Mouse (Mus musculus) thymus, adult 2 months (tissue): Measurements from ENCODE around the gene Nmt1. TPM values are rescaled to one million over a fixed set of nuclear protein-coding genes. Genes with fewer than 3 reads are reported as not detected.
A peak's percentile ranks its signal among the peaks of the same experiment; 100 is the strongest.

Experiments
- DNase-seq: peaks from one replicate; pipeline ENCODE4 v3.0.0; 2021
- H3K27ac ChIP-seq: fragments of 200-500 bp; 2 replicates; pipeline ENCODE4 v1.5.1; 2012; ENCODE audit warnings: low read length, control low read depth; ENCODE audit not compliant: control insufficient read depth, insufficient read depth
- H3K27me3 ChIP-seq: fragments of 200-500 bp; 2 replicates; pipeline ENCODE4 v1.6.1; 2012; ENCODE audit warnings: mild to moderate bottlenecking, low read length, moderate library complexity, mixed read lengths; ENCODE audit not compliant: control insufficient read depth, insufficient read depth
- H3K36me3 ChIP-seq: fragments of 200-500 bp; 2 replicates; pipeline ENCODE4 v1.6.1; 2012; ENCODE audit warnings: mild to moderate bottlenecking, low read length, moderate library complexity; ENCODE audit not compliant: control insufficient read depth, insufficient read depth
- H3K4me1 ChIP-seq: fragments of 200-500 bp; replicated peaks from 2 replicates; pipeline ENCODE4 v1.6.1; 2012; ENCODE audit warnings: low read length; ENCODE audit not compliant: control insufficient read depth, insufficient read depth
- H3K4me3 ChIP-seq: fragments of 200-500 bp; 2 replicates; pipeline ENCODE4 v1.5.1; 2012; ENCODE audit warnings: mild to moderate bottlenecking, low read length, control low read depth, moderate library complexity; ENCODE audit not compliant: control insufficient read depth, insufficient read depth
- CTCF ChIP-seq: fragments of 200-500 bp; IDR thresholded peaks from 2 replicates; pipeline ENCODE4 v1.5.1; 2012; ENCODE audit warnings: mild to moderate bottlenecking, control low read depth, low read length, moderate library complexity, borderline replicate concordance; ENCODE audit not compliant: control insufficient read depth, poor library complexity, insufficient read depth; ENCODE audit errors: extremely low read depth
- POLR2A ChIP-seq: fragments of 200-500 bp; IDR thresholded peaks from 2 replicates; pipeline ENCODE4 v1.6.1; 2012; ENCODE audit warnings: mild to moderate bottlenecking, low read length, control low read depth, moderate library complexity; ENCODE audit not compliant: control insufficient read depth, poor library complexity, insufficient read depth; ENCODE audit errors: extremely low read depth
- WGBS: fragments of 180-500 bp; shearing (Covaris S2); methylation state at CpG from one replicate; pipeline ENCODE4 v1.1.7; 2018; 5-methylcytosine and 5-hydroxymethylcytosine counted together
- polyA plus RNA-seq: library from polyadenylated mRNA; depleted of rRNA; stranded (reverse); fragments of >200 nt; gene quantifications from 2 replicates; pipeline ENCODE4 v1.2.3, GENCODE M21; 2012

The Nmt1 gene
- polyA plus RNA-seq, 1 experiment, result 52.5 TPM

DNA sequence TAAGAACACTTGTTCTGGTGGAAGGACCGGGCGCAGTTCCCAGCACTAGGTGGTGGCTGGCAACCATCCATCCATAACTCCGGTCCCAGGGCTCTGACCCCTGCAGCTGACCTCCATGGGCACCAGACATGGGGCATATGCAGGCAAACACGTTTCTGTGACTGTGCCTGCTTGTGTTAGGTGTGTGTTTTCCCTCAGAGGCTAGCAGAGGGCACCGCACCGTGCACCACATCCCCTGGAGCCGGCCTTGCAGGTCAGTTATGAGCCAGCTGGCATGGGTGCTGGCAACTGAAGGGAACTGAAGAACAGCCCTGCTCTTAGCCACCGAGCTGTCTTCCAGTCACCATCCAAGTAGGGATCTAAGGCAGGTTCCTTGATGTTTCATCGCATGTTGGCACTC lies 22.2 kb downstream of the Nmt1 start:
- Histone ChIP-seq H3K27ac (no peak overlapping the region), H3K4me1 (no peaks in the 10 kb centered on the region), H3K4me3 (no peak overlapping the region), H3K36me3 (peaks cover 27% of the 10 kb centered on the region), H3K27me3 (no peaks in the 10 kb centered on the region)
- TF ChIP-seq POLR2A, result no peak
- WGBS, result 96% methylated on average over 9 of the region's 9 CpGs
- DNase-seq, result no peak

DNA sequence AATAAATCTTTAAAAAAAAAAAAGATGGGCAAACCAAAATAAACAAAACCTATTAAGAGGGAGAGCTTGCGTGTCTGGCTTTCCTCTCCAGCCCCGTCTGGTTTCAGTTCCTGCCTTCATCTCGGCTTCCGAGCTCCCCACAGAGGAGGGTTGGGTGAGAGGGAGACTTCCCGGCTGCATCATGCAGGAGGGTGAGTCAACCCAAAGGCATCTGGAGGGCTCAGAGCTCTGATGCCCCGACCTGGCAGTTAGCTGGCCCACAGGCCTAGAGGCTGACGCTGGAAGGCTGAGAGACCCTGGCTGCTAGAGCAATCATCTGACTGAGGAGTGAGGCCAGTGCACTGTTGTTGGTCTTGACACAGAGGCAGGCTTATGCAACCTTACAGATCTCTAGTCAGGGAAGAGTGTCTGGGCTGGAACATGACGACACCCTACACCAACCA lies 23.3 kb downstream of the Nmt1 start:
- no peak for DNase-seq
- Histone ChIP-seq H3K27me3 (no peaks in the 10 kb centered on the region), H3K4me1 (no peaks in the 10 kb centered on the region), H3K4me3 (no peak overlapping the region), H3K27ac (no peak overlapping the region), H3K36me3 (peaks cover 28% of the 10 kb centered on the region)
- WGBS, result 95% methylated on average over 8 of the region's 8 CpGs
- TF ChIP-seq POLR2A (no peak), CTCF (no peak)

DNA sequence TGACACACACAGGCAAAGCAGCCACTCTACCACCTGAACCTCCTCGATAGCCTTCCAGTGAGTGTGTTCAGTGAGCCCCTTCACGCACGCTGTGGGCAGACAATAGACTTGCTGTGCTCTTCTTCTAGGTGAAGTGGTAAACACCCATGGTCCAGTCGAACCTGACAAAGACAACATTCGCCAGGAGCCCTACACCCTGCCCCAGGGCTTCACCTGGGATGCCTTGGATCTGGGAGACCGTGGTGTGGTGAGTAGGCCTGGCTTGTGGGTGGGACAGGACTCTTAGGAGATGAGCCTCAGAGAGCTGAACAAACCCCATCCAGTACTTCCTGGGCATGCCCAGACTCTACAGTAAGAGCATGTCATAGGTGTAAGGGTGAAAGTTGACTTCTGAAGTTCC lies 24.1 kb downstream of the Nmt1 start:
- no peak for TF ChIP-seq POLR2A
- TF ChIP-seq CTCF, result no peak
- DNase-seq, result no peak
- Histone ChIP-seq H3K27me3 (no peaks in the 10 kb centered on the region), H3K27ac (no peak overlapping the region), H3K36me3 (peaks cover 29% of the 10 kb centered on the region), H3K4me1 (no peaks in the 10 kb centered on the region), H3K4me3 (no peak overlapping the region)
- 95% methylated on average over 6 of the region's 6 CpGs for WGBS

- Histone ChIP-seq H3K36me3 (peaks cover 35% of the 10 kb centered on the region), H3K4me1 (no peaks in the 10 kb centered on the region), H3K4me3 (no peak overlapping the region), H3K27ac (no peak overlapping the region), H3K27me3 (no peaks in the 10 kb centered on the region)
- WGBS, result 91% methylated on average over 18 of the region's 18 CpGs
- TF ChIP-seq POLR2A, result no peak
- TF ChIP-seq CTCF, result no peak
- no peak for DNase-seq
Measured at GRCm38 (mm10) chr11:103053191-103054076, 25.4 kb downstream of the Nmt1 start.

DNA sequence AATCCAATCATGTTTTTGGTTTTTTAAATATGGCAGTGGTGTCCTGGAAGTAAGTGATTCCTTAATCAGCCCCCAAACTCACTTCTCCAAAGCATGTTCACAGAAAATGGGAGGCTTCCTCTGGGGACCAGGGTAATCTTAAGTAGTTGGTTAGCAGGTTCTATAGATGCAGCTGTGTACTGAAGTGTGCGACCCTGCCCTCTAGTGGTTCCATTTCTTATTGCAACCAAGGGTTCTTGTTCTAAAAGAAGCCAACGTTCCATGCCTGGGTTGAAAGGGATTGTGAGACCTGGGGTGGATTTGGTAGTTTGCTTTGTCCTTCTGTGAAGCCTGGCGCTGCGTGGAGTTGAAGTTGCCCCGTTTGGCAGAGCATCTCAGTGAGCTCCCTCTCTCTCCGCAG lies 26.8 kb downstream of the Nmt1 start:
- peaks cover 47% of the 10 kb centered on the region for H3K36me3 ChIP-seq
- no peaks in the 10 kb centered on the region for H3K27me3 ChIP-seq
- WGBS, result 54% methylated on average over 6 of the region's 6 CpGs
- no peak overlapping the region for H3K4me3 ChIP-seq
- peak; percentile 74 for DNase-seq
- no peak overlapping the region for H3K27ac ChIP-seq
- H3K4me1 ChIP-seq, result no peaks in the 10 kb centered on the region
- no peak for TF ChIP-seq POLR2A
- TF ChIP-seq CTCF, result 0 out of 2 replicates have a peak, but pooled peaks have one; percentile 41

DNA sequence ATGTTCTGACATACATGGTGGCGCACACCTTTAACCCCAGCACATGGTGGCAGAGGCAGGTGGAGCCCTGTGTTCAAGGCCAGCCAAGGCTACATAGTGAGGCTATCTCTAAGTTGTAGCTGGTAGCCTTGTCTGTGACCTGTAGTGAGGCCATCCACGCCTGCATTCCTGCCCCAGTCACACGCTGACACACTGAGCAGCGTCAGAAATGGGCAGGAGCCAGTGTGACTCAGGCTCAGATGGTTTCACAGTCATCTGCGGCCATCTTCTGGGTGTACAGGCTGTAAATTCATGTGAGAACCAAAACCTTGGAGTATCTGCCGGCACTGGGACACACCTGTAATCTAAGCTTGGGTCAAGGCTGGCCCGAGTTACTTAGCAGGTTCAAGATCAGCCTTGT lies 28.6 kb downstream of the Nmt1 start:
- H3K27ac ChIP-seq, result no peak overlapping the region
- H3K4me1 ChIP-seq, result no peaks in the 10 kb centered on the region
- no peak for DNase-seq
- WGBS, result over 99% methylated on average over 7 of the region's 7 CpGs
- H3K36me3 ChIP-seq, result peaks cover 59% of the 10 kb centered on the region
- no peak for TF ChIP-seq POLR2A
- H3K27me3 ChIP-seq, result no peaks in the 10 kb centered on the region
- no peak overlapping the region for H3K4me3 ChIP-seq

- no peak for DNase-seq
- H3K27me3 ChIP-seq, result no peaks in the 10 kb centered on the region
- 93% methylated on average over 3 of the region's 3 CpGs for WGBS
Measured at GRCm38 (mm10) chr11:103058499-103059085, 30.6 kb downstream of the Nmt1 start.

More at GRCm38 (mm10) chr11:103058499-103059085, 30.6 kb downstream of the Nmt1 start:
- no peaks in the 10 kb centered on the region for H3K4me1 ChIP-seq
- H3K27ac ChIP-seq, result no peak overlapping the region
- no peak overlapping the region for H3K4me3 ChIP-seq
- H3K36me3 ChIP-seq, result peaks cover 74% of the 10 kb centered on the region
- TF ChIP-seq POLR2A (no peak), CTCF (no peak)
